Mouse (Mus musculus) embryonic fibroblast, embryonic 13.5 days (primary cell): ENCODE data around the gene Wdr81.

Experiments
- CTCF ChIP-seq: IDR thresholded peaks from 2 replicates; pipeline ENCODE4 v1.5.1; 2011; ENCODE audit warnings: mild to moderate bottlenecking, control low read depth, low read length, moderate library complexity, borderline replicate concordance; ENCODE audit not compliant: insufficient read depth
- POLR2A ChIP-seq: IDR thresholded peaks from 2 replicates; pipeline ENCODE4 v1.6.1; 2011; ENCODE audit warnings: low read depth, mild to moderate bottlenecking, control low read depth, low read length, moderate library complexity

DNA sequence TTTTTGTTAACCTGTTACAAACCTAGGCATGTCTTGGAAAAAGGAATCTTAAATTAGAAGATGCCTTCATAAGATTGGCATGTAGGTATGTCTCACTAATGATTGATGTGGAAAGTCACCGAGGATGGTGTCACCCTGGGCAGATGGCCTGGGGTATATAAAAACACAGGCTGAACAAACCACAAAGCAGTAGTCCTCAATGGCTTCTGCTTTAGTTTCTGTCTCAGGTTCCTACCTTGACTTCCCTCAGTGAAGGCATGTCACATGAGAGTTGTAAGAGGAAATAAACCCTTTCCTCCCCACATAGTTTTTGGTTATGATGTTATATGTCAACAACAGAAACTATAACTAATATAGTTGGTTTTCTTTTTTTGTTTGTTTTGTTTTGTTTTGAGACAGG, 58.9 kb downstream of the Wdr81 start:
- TF ChIP-seq POLR2A (no peak), CTCF (no peak)
